Mouse (Mus musculus) stomach, postnatal 0 days (tissue): ENCODE data around the gene Cmah. TPM values are rescaled to one million over a fixed set of nuclear protein-coding genes. Genes with fewer than 3 reads are reported as not detected.

Source experiments
- ATAC-seq: fragments of 200-750 bp; cut with Nextera tagmentation; 2 replicates; pipeline ENCODE4 v1.8.0; 2017; ENCODE audit not compliant: low FRiP score, low TSS enrichment
- DNase-seq: peaks from one replicate; pipeline ENCODE4 v3.0.0-alpha.2; 2016; ENCODE audit warnings: low spot score
- H3K27ac ChIP-seq: fragments of 300-500 bp; sonication (generic); replicated peaks from 2 replicates; pipeline ENCODE4 v1.5.1; 2014; ENCODE audit warnings: mild to moderate bottlenecking, control low read depth
- H3K27me3 ChIP-seq: fragments of 300-500 bp; sonication (generic); 2 replicates; pipeline ENCODE4 v1.6.1; 2014; ENCODE audit warnings: low read length; ENCODE audit not compliant: control insufficient read depth, insufficient read depth
- H3K36me3 ChIP-seq: fragments of 300-500 bp; sonication (generic); 2 replicates; pipeline ENCODE4 v1.6.1; 2014; ENCODE audit warnings: low read length, mixed read lengths; ENCODE audit not compliant: control insufficient read depth, insufficient read depth
- H3K4me1 ChIP-seq: fragments of 300-500 bp; sonication (generic); replicated peaks from 2 replicates; pipeline ENCODE4 v1.6.1; 2014; ENCODE audit warnings: antibody characterized with exemption; ENCODE audit not compliant: control insufficient read depth, insufficient read depth
- H3K4me2 ChIP-seq: fragments of 300-500 bp; sonication (generic); replicated peaks from 2 replicates; pipeline ENCODE4 v1.6.1; 2014; ENCODE audit warnings: low read depth, mild to moderate bottlenecking, control low read depth, moderate library complexity
- H3K4me3 ChIP-seq: fragments of 300-500 bp; sonication (generic); 2 replicates; pipeline ENCODE4 v1.5.1; 2014; ENCODE audit warnings: low read depth, low read length, control low read depth
- H3K9ac ChIP-seq: fragments of 300-500 bp; sonication (generic); 2 replicates; pipeline ENCODE4 v1.6.1; 2014; ENCODE audit warnings: mild to moderate bottlenecking, low read length, control low read depth, mixed read lengths
- H3K9me3 ChIP-seq: fragments of 300-500 bp; sonication (generic); 2 replicates; pipeline ENCODE4 v1.6.1; 2016; ENCODE audit warnings: low read length; ENCODE audit not compliant: control insufficient read depth
- CTCF ChIP-seq: IDR thresholded peaks from 2 replicates; pipeline ENCODE4 v1.5.1; 2016; ENCODE audit warnings: antibody characterized with exemption, low read depth, mild to moderate bottlenecking, moderate library complexity
- EP300 ChIP-seq: optimal IDR thresholded peaks from 2 replicates; pipeline ENCODE3; 2016; ENCODE audit warnings: antibody characterized with exemption
- WGBS: fragments of 180-500 bp; shearing (Covaris S2); extraction: QIAGEN DNeasy Blood & Tissue Kit; methylation state at CpG from one replicate; pipeline ENCODE4 v1.1.7; 2014; 5-methylcytosine and 5-hydroxymethylcytosine counted together
- polyA plus RNA-seq: library from polyadenylated mRNA; unstranded; fragments of >200 nt; fragmentation: Nextera tagmentation; extraction: Ambion mirVana; gene quantifications from 2 replicates; pipeline ENCODE4 v1.2.1, GENCODE M21; 2015

Cmah gene
- polyA plus RNA-seq, 1 experiment from 2014 or later = 1.3 TPM

DNA sequence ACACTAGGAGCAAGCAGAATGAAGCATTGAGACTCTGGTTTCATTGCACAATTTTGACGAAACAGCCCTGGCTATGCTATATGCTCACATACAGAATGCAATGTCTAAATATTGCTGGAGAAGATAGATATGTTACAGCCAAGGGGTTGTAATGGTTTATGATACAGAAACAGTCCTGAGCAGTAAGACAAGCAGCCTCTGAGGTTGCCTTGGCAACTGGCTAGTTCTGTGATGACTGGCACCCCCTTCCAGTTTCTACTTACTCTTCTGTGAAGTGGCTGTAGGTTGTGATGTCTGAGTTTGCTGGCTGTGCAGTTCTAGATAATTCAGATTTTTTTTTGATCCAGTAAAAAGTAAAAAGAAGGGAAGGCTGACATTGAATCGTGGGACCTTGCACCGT is 166.6 kb downstream of the Cmah start:
- Histone ChIP-seq H3K4me2 (no peak overlapping the region), H3K4me3 (no peak overlapping the region), H3K9me3 (no peaks in the 10 kb centered on the region), H3K9ac (no peak overlapping the region), H3K4me1 (no peaks in the 10 kb centered on the region), H3K27ac (no peak overlapping the region), H3K36me3 (no peaks in the 10 kb centered on the region), H3K27me3 (no peaks in the 10 kb centered on the region)
- DNase-seq = no peak
- TF ChIP-seq CTCF = no peak
- no peak for TF ChIP-seq EP300
- ATAC-seq = no peak
- 64% methylated on average over 3 of the region's 3 CpGs for WGBS

DNA sequence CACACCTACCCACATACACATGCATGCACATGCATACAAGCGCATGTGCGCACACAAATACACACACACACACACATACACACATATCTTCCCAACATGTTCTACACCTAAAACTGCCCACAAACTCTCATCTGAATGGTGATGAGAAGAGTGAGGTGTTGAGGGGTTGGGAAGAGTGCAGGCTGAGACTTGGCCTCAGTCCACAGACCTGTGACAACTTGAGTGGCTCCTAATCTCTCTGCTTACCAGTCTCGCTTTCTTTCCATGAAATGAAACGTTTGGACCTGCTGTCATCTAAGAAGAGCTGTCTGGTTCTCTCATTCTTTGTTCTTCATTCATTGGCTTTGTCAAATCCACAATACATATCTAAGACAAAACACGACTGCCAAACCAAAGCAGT is 169.1 kb downstream of the Cmah start:
- Histone ChIP-seq H3K36me3 (no peaks in the 10 kb centered on the region), H3K9ac (no peak overlapping the region), H3K4me3 (no peak overlapping the region), H3K4me1 (no peaks in the 10 kb centered on the region), H3K27me3 (no peaks in the 10 kb centered on the region), H3K27ac (no peak overlapping the region), H3K9me3 (no peaks in the 10 kb centered on the region), H3K4me2 (no peak overlapping the region)
- WGBS = 67% methylated on average over 5 of the region's 5 CpGs
- DNase-seq (no peak), ATAC-seq (no peak)
- no peak for TF ChIP-seq CTCF

DNA sequence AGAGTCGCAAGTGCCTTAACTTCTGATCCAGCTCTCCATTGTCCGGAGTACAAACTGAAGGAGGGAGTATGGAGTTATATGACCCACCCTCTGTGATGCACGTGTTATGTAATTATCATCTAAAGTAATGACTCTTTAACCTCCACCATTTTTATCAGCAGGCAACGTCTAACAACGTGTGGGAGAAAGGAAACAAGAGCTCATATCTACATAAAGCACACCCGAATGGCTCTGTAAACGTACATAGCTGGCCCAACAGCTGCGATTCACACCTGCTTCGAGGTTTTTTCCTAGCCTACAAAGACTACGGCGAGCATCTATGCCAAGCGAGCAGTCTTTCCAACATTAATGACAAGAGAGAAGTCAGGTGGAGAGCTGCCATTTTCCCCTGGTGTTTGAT is 169.8 kb downstream of the Cmah start:
- no peak overlapping the region for H3K4me2 ChIP-seq
- H3K27ac ChIP-seq = no peak overlapping the region
- TF ChIP-seq EP300 (no peak), CTCF (no peak)
- ATAC-seq = no peak
- no peak overlapping the region for H3K9ac ChIP-seq
- H3K9me3 ChIP-seq = no peaks in the 10 kb centered on the region
- no peak overlapping the region for H3K4me3 ChIP-seq
- no peaks in the 10 kb centered on the region for H3K4me1 ChIP-seq
- no peaks in the 10 kb centered on the region for H3K36me3 ChIP-seq
- no peak for DNase-seq
- WGBS = 62% methylated on average over 12 of the region's 12 CpGs
- no peaks in the 10 kb centered on the region for H3K27me3 ChIP-seq

DNA sequence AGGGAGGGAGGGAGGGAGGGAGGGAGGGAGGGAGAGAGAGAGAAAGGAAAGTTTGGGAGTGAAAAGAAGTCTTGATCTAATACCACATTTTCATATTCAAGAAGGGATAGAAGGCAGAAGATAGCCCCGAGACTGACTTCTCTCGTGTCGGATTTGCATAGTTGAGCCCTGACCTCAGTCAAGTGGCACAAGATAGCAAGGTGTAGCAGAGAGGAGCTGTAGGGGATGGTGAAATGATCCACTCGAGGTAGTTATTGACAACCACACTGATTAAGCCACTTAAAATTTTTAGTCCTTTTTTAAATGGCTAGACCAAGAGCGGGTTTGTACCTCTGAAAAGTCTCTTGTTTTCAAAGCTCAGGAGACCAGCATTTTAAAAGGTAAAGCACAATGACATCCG is 171.1 kb downstream of the Cmah start:
- TF ChIP-seq EP300 = no peak
- no peak for TF ChIP-seq CTCF
- H3K9ac ChIP-seq = no peak overlapping the region
- 80% methylated on average over 6 of the region's 6 CpGs for WGBS
- no peaks in the 10 kb centered on the region for H3K36me3 ChIP-seq
- H3K27ac ChIP-seq = no peak overlapping the region
- H3K4me2 ChIP-seq = no peak overlapping the region
- DNase-seq (no peak), ATAC-seq (no peak)
- H3K27me3 ChIP-seq = no peaks in the 10 kb centered on the region
- no peaks in the 10 kb centered on the region for H3K9me3 ChIP-seq
- H3K4me1 ChIP-seq = no peaks in the 10 kb centered on the region
- H3K4me3 ChIP-seq = no peak overlapping the region

DNA sequence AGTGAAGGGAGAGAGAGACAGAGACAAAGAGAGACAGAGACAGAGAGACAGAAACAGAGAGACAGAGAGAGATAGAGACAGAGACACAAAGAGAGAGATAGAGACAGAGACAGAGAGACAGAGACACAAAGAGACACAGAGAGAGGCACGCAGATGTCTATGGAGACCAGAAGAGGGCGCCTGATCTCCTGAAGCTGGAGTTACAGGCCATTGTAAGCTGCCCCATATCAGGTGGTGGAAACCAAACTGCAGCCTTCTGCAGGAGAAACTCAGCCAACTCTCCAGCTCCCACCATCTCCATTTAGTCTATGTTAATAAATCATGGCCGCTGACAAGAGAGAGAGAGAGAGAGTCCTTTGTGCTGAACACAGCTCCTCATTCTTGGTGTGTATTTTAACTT is 172.3 kb downstream of the Cmah start:
- TF ChIP-seq EP300 (no peak), CTCF (peak; percentile 71)
- Histone ChIP-seq H3K27me3 (no peaks in the 10 kb centered on the region), H3K36me3 (no peaks in the 10 kb centered on the region), H3K4me2 (no peak overlapping the region), H3K4me3 (no peak overlapping the region), H3K9ac (no peak overlapping the region), H3K4me1 (no peaks in the 10 kb centered on the region), H3K9me3 (no peaks in the 10 kb centered on the region), H3K27ac (no peak overlapping the region)
- WGBS = 38% methylated on average over 3 of the region's 3 CpGs
- no peak for ATAC-seq
- DNase-seq = peak; percentile 26

DNA sequence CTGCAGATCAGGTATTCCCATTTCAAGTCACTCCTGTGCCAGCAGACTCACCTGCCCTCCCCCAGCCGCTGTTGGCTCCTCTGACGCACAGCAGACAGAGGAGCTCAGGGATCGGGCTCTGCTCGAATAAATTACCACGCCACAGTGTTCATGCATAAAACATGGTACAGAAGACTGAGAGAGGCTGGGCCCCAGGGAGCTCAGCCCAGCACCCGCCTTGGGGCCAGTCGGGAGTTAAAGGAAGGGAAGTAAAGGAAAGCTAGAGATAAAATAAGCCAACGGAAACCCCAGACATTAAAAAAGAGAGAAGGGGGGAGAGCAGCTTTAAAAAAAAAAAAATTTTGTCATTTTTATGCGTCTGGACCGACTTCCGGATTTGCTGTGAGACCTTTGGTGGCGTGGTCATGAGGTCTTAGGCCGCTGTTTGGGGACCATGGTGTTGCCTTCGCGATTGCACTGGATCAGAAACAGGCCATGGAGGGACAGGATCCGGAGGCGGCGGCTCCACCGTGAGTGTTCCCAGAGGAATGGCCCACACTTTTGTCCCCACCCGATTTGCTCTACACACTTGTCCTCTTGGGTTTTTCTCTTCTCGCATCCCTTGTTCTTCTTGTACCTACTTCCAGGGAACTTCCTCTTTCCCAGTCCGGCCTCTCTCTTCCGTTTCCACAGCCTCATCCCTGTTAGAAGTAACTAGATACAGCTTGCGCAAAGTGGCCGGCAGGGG is 174.1 kb downstream of the Cmah start:
- no peaks in the 10 kb centered on the region for H3K36me3 ChIP-seq

More for the DNA sequence above, 174.1 kb downstream of the Cmah start:
- TF ChIP-seq EP300 = no peak
- no peak for TF ChIP-seq CTCF
- no peak overlapping the region for H3K9ac ChIP-seq
- H3K4me3 ChIP-seq = no peak overlapping the region
- 81% methylated on average over 25 of the region's 25 CpGs for WGBS
- ATAC-seq (no peak), DNase-seq (no peak)
- no peaks in the 10 kb centered on the region for H3K9me3 ChIP-seq
- H3K4me1 ChIP-seq = no peaks in the 10 kb centered on the region
- H3K4me2 ChIP-seq = no peak overlapping the region
- no peak overlapping the region for H3K27ac ChIP-seq
- H3K27me3 ChIP-seq = no peaks in the 10 kb centered on the region
